Mouse (Mus musculus): Measurements from ENCODE around the gene Hsd17b1. TPM values are rescaled to one million over a fixed set of nuclear protein-coding genes. Genes with fewer than 3 reads are reported as not detected.
"Not testable (repeated sequence)": the region's sequence is repeated elsewhere in the genome, so short reads cannot be mapped to it uniquely, and the experiment has no call there.

Gene Hsd17b1
- total RNA-seq, 1 experiment: 2.4 TPM

DNA sequence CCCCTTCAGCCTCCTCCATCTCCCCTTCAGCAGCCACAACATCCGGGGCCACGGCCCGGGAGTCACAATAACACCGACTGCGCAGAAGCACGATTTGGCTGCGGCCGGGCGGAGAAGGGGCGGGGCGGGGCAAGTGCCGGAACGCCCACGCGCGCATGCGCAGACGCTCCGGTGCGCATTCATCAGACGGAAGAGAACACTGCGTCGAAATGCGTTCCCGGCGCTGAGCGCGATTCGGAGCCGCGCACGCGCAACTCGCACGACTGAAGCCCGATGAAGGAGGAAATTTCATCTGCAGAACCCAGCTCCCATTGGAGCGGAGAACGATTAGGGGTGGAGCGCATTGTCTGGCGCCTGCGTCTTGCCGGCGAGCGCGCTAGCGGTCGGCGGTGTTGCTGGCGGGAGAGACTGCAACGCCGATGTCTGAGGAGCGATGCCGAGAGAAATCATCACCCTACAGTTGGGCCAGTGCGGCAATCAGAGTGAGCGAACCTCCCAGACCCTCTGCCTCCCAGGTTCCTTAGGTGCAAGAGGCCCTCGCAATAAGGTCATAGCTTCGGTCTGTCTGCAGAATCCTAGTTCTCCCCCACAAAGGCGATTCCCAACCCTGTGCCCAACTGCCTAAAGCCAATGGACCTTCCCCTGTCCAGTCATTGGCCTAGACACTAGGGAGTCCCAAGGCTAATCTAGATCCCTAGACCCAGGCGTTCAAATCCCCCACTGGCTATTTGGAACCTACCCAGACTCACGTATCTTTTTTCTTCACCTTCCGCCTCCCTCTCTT lies 41.7 kb downstream of the Hsd17b1 start, which contains the start of the genes Retreg3 and Tubg1:
Gene Retreg3 (minus strand): TSS at position 133 of the 784 bp plus-strand sequence.
Gene Tubg1 (plus strand): TSS at position 178 of the 784 bp plus-strand sequence.
- Histone ChIP-seq H3K27ac (ENCODE audit: insufficient read depth, low read depth, low read length, poor library complexity, severe bottlenecking) (peak within 1 kb of the TSS; percentile 51; the same call in 1 of the 2 replicates), H3K36me3 (ENCODE audit: control insufficient read depth, insufficient read depth, low read length, poor library complexity, severe bottlenecking) (peaks cover 7% of the 10 kb centered on the region; the same call in 1 of the 2 replicates), H3K4me3 (ENCODE audit: insufficient read depth in 1 of 2, low read depth in 1 of 2, low read length in 2 of 2, poor library complexity in 1 of 2, severe bottlenecking in 1 of 2) (peak within 1 kb of the TSS; percentile 84 to 88), H3K4me1 (ENCODE audit: control insufficient read depth in 2 of 2, insufficient read depth in 2 of 2, low read length in 2 of 2, poor library complexity in 1 of 2) (peaks cover 0 to 5% of the 10 kb centered on the region in 2 experiments; a peak in 3 of 4 replicates), H3K9ac (ENCODE audit: insufficient read depth, low read depth, low read length, poor library complexity, severe bottlenecking) (peak within 1 kb of the TSS; percentile 93), H3K9me3 (ENCODE audit: control insufficient read depth, insufficient read depth, low read depth, low read length) (no peaks in the 10 kb centered on the region)
- TF ChIP-seq ZNF384 (IDR thresholded peaks at IDR 0.05; ENCODE audit: low read depth, low read length) (no peak), ZC3H11A (IDR thresholded peaks at IDR 0.05; ENCODE audit: borderline replicate concordance, low read depth, low read length) (no peak), MAFK (IDR thresholded peaks at IDR 0.05; ENCODE audit: insufficient read depth, low read depth, low read length) (no peak)
- in situ Hi-C loops (cut with MboI; ENCODE audit: low sequenced_read_pairs in 2 of 2, unreplicated experiment in 2 of 2): no loop called here
- peak; percentile 98 for DNase-seq (ENCODE audit: low read depth, low spot score)

DNA sequence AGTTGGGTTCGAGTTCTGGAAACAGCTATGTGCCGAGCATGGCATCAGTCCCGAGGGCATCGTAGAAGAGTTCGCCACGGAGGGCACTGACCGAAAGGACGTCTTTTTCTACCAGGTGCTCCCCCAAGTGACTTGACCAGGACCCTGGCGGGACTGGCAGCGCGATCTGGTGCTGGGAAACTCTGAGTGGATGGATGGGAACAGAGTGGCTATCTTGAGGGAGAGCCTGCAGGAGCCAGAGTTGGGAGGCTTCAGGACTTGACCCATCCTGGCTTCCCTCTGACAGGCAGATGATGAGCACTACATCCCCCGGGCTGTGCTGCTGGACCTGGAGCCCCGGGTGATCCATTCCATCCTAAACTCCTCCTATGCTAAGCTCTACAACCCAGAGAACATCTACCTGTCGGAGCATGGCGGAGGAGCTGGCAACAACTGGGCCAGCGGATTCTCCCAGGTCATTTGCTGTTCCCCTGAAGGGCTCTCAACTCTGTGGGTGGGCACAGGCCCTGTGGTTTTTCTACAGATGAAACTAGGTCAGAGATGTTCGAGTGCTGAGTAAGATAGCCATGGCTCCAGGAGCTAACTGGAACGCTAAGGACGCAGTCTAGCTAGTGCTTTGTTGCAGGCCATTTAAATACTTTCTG lies 42.5 kb downstream of the Hsd17b1 start:
- in situ Hi-C loops (cut with MboI; ENCODE audit: low sequenced_read_pairs in 2 of 2, unreplicated experiment in 2 of 2): no loop called here
- H3K36me3 ChIP-seq (ENCODE audit: control insufficient read depth, insufficient read depth, low read length, poor library complexity, severe bottlenecking): peaks cover 11% of the 10 kb centered on the region; the same call in 1 of the 2 replicates

DNA sequence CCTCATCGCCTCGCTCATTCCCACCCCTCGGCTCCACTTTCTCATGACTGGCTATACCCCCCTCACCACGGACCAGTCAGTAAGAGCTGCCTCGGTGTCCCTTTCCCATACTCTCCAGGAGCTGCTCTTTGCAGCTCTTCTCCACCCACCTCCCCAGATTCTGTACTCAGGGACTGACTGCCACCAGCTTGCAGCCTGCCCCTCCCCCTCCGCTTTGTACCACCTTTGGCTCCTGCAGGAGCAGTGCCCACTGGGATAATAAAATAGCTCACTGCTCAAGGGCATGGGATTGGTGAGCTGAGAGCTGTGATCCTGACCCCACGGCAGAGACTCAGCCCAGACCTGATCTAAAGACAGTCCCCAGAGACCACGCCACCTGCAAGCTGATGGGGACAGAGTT lies 46.3 kb downstream of the Hsd17b1 start:
- DNase-seq (ENCODE audit: low read depth, low spot score); in situ Hi-C loops (cut with MboI; ENCODE audit: low sequenced_read_pairs in 2 of 2, unreplicated experiment in 2 of 2); H3K4me3 ChIP-seq (ENCODE audit: insufficient read depth in 1 of 2, low read depth in 1 of 2, low read length in 2 of 2, poor library complexity in 1 of 2, severe bottlenecking in 1 of 2); H3K4me1 ChIP-seq (ENCODE audit: control insufficient read depth in 2 of 2, insufficient read depth in 2 of 2, low read length in 2 of 2, poor library complexity in 1 of 2); H3K9me3 ChIP-seq (ENCODE audit: control insufficient read depth, insufficient read depth, low read depth, low read length); H3K9ac ChIP-seq (ENCODE audit: insufficient read depth, low read depth, low read length, poor library complexity, severe bottlenecking); H3K27ac ChIP-seq (ENCODE audit: insufficient read depth, low read depth, low read length, poor library complexity, severe bottlenecking): not testable (repeated sequence)
- peaks cover 19% of the 10 kb centered on the region; the same call in 1 of the 2 replicates for H3K36me3 ChIP-seq (ENCODE audit: control insufficient read depth, insufficient read depth, low read length, poor library complexity, severe bottlenecking)

More for the DNA sequence above, 42.5 kb downstream of the Hsd17b1 start:
- peaks cover 0 to 5% of the 10 kb centered on the region in 2 experiments; a peak in 3 of 4 replicates for H3K4me1 ChIP-seq (ENCODE audit: control insufficient read depth in 2 of 2, insufficient read depth in 2 of 2, low read length in 2 of 2, poor library complexity in 1 of 2)
- no peak for DNase-seq (ENCODE audit: low read depth, low spot score)
- no peak overlapping the region for H3K27ac ChIP-seq (ENCODE audit: insufficient read depth, low read depth, low read length, poor library complexity, severe bottlenecking)
- H3K9me3 ChIP-seq (ENCODE audit: control insufficient read depth, insufficient read depth, low read depth, low read length): no peaks in the 10 kb centered on the region
- TF ChIP-seq MAFK (IDR thresholded peaks at IDR 0.05; ENCODE audit: insufficient read depth, low read depth, low read length) (no peak), CHD2 (IDR thresholded peaks at IDR 0.05; ENCODE audit: low read depth, low read length) (no peak), HCFC1 (IDR thresholded peaks at IDR 0.05; ENCODE audit: borderline replicate concordance, insufficient read depth, low read length) (no peak), ZC3H11A (IDR thresholded peaks at IDR 0.05; ENCODE audit: borderline replicate concordance, low read depth, low read length) (no peak), ZNF384 (IDR thresholded peaks at IDR 0.05; ENCODE audit: low read depth, low read length) (no peak)
- H3K9ac ChIP-seq (ENCODE audit: insufficient read depth, low read depth, low read length, poor library complexity, severe bottlenecking): peak overlapping the region; percentile 93
- peak overlapping the region; percentile 80 to 85 for H3K4me3 ChIP-seq (ENCODE audit: insufficient read depth in 1 of 2, low read depth in 1 of 2, low read length in 2 of 2, poor library complexity in 1 of 2, severe bottlenecking in 1 of 2)

DNA sequence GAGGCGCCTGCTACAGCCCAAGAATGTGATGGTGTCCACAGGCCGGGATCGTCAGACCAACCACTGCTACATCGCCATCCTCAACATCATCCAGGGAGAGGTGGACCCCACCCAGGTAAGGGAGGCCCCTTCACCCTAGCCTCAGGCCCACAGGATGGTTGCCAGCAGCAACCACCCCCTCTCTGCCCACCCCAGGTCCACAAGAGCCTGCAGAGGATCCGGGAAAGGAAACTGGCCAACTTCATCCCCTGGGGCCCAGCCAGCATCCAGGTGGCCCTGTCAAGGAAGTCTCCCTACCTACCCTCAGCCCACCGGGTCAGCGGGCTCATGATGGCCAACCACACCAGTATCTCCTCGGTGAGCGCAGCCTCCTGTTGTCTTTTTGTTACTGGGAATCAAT lies 46.8 kb downstream of the Hsd17b1 start:
- H3K36me3 ChIP-seq (ENCODE audit: control insufficient read depth, insufficient read depth, low read length, poor library complexity, severe bottlenecking): peaks cover 19% of the 10 kb centered on the region; the same call in 1 of the 2 replicates
- H3K4me3 ChIP-seq (ENCODE audit: insufficient read depth in 1 of 2, low read depth in 1 of 2, low read length in 2 of 2, poor library complexity in 1 of 2, severe bottlenecking in 1 of 2): not testable (repeated sequence)

More for the DNA sequence above, 46.8 kb downstream of the Hsd17b1 start:
- H3K9me3 ChIP-seq (ENCODE audit: control insufficient read depth, insufficient read depth, low read depth, low read length); DNase-seq (ENCODE audit: low read depth, low spot score); H3K4me1 ChIP-seq (ENCODE audit: control insufficient read depth in 2 of 2, insufficient read depth in 2 of 2, low read length in 2 of 2, poor library complexity in 1 of 2); in situ Hi-C loops (cut with MboI; ENCODE audit: low sequenced_read_pairs in 2 of 2, unreplicated experiment in 2 of 2); H3K9ac ChIP-seq (ENCODE audit: insufficient read depth, low read depth, low read length, poor library complexity, severe bottlenecking); H3K27ac ChIP-seq (ENCODE audit: insufficient read depth, low read depth, low read length, poor library complexity, severe bottlenecking): not testable (repeated sequence)

Data from ES-E14 (cell line).